8 mouse cellular contexts compared by ENCODE assay signal in the genomic region with DNA sequence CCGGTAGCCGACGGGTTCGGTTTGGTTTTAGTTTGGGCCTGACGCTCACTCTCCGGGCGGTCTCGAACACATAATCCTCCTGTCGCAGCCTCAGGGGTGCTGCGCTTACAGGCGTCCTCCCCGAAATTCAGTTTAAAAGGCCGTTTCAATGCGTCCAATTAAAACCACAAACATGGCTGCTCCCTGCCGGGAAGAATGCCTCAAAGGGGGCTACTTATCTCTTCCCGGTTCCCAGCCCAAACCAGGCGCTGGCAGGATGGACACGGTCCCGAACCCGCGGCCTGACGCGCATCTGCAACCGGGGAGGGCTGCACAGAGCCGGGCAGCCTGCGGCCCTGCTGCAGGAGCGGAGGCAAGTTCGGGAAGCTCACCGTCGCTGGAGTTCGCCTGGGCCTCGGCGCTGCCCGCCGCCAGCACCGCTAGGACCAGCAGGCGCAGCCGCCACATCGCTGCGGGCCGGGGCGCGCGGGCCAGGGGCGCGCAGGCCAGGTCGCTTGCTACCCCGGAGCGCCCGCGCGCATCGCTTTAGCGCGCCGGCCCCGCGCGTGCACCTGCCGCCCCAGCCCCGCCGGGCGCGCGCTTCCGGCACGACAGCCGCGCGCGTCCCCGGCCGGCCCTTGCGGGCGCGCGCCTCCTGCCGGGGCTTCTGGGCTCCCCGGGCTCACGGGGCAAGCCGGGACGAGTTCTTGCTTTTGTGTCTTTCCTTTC. TPM values are rescaled to one million over a fixed set of nuclear protein-coding genes. Genes with fewer than 3 reads are reported as not detected.
DNase-seq lines count a peak whose midpoint lies in the region; ATAC-seq and TF ChIP-seq lines count a peak whose summit lies in the region.

No protein-coding gene starts in this region.

- no peak for TF ChIP-seq CTCF in bone marrow macrophage, adult 2 months (IDR thresholded peaks at IDR 0.05; ENCODE audit: low read depth, low read length)
- 0 out of 2 replicates have a peak, but pooled peaks have one; percentile 3 for TF ChIP-seq CTCF in liver, adult 2 months (IDR thresholded peaks at IDR 0.05; ENCODE audit: low read depth, low read length)

- H3K27me3 ChIP-seq in heart, embryonic 11.5 days (ENCODE audit: control insufficient read depth, insufficient read depth, low read length), result no peaks in the 10 kb centered on the region
- H3K27me3 ChIP-seq in kidney, embryonic 14.5 days (ENCODE audit: control insufficient read depth, insufficient read depth, low read length), result no peaks in the 10 kb centered on the region
- H3K27me3 ChIP-seq in liver, adult 2 months (ENCODE audit: control insufficient read depth, insufficient read depth, low read length), result no peaks in the 10 kb centered on the region

- peak overlapping the region; percentile 61 for H3K4me3 ChIP-seq in bone marrow macrophage, adult 2 months (ENCODE audit: insufficient read depth, low read length)
- peak overlapping the region; percentile 58 for H3K4me3 ChIP-seq in heart, embryonic 11.5 days (ENCODE audit: low read depth, low read length)
- peak overlapping the region; percentile 80 for H3K4me3 ChIP-seq in kidney, embryonic 14.5 days (ENCODE audit: low read length)
- H3K4me3 ChIP-seq in liver, adult 2 months (ENCODE audit: insufficient read depth, low read depth, low read length), result peak overlapping the region; percentile 70

- H3K4me2 ChIP-seq in heart, embryonic 11.5 days, result peak overlapping the region; percentile 78
- H3K4me2 ChIP-seq in kidney, embryonic 14.5 days (replicated peaks; ENCODE audit: low read depth, low read length), result peak overlapping the region; percentile 70

- DNase-seq in B cell, adult 2 months, result peak; percentile 73 to 81
- DNase-seq in liver, adult 2 months (ENCODE audit: extremely low read depth, low read depth, low spot score), result peak; percentile 37
- DNase-seq in spleen, postnatal 14 days (ENCODE audit: low spot score in 2 of 2), result peak; percentile 65 to 67

- under 1% methylated on average over 81 of the region's 82 CpGs for WGBS in heart, embryonic 11.5 days (ENCODE audit: insufficient replicate concordance)
- WGBS in kidney, embryonic 14.5 days, result 1% methylated on average over 59 of the region's 82 CpGs
- WGBS in liver, adult 2 months, result under 1% methylated on average over 82 of the region's 82 CpGs

- H3K27ac ChIP-seq in bone marrow macrophage, adult 2 months (ENCODE audit: insufficient read depth, low read depth, low read length), result peak overlapping the region; percentile 62
- H3K27ac ChIP-seq in heart, embryonic 11.5 days (ENCODE audit: low read depth, low read length), result peak overlapping the region; percentile 79
- H3K27ac ChIP-seq in kidney, embryonic 14.5 days (ENCODE audit: low read depth, low read length), result peak overlapping the region; percentile 76
- peak overlapping the region; percentile 79 for H3K27ac ChIP-seq in liver, adult 2 months (replicated peaks; ENCODE audit: insufficient read depth, low read depth, low read length)

- peak; percentile 55; the same call in 1 of the 2 replicates for TF ChIP-seq POLR2A in bone marrow macrophage, adult 2 months (IDR thresholded peaks at IDR 0.05; ENCODE audit: borderline replicate concordance, low read depth, low read length)
- TF ChIP-seq POLR2A in liver, adult 2 months (IDR thresholded peaks at IDR 0.05; ENCODE audit: extremely low read depth, insufficient read depth, low read length), result 0 out of 2 replicates have a peak, but pooled peaks have one; percentile 34

- no peaks in the 10 kb centered on the region for H3K36me3 ChIP-seq in heart, embryonic 11.5 days (ENCODE audit: control insufficient read depth, insufficient read depth, low read length)
- no peaks in the 10 kb centered on the region for H3K36me3 ChIP-seq in kidney, embryonic 14.5 days (ENCODE audit: control insufficient read depth, insufficient read depth, low read length)
- H3K36me3 ChIP-seq in liver, adult 2 months (ENCODE audit: control insufficient read depth, insufficient read depth, low read length), result no peaks in the 10 kb centered on the region

- no peaks in the 10 kb centered on the region for H3K9me3 ChIP-seq in heart, embryonic 11.5 days (replicated peaks; ENCODE audit: control insufficient read depth, low read length)
- H3K9me3 ChIP-seq in kidney, embryonic 14.5 days (ENCODE audit: control insufficient read depth, low read length), result no peaks in the 10 kb centered on the region

- ATAC-seq in erythroblast, adult 5-6 weeks (replicated peaks; ENCODE audit: low FRiP score, poor library complexity, severe bottlenecking), result peak; percentile 20; the same call in 1 of the 2 replicates
- peak; percentile 82 for ATAC-seq in heart, embryonic 11.5 days (replicated peaks; ENCODE audit: insufficient number of reproducible peaks, low FRiP score, low TSS enrichment)
- ATAC-seq in kidney, embryonic 14.5 days (ENCODE audit: low FRiP score, low TSS enrichment), result peak; percentile 95
- peak; percentile 38; the same call in 1 of the 2 replicates for ATAC-seq in monocyte, adult 5-6 weeks (replicated peaks; ENCODE audit: insufficient number of reproducible peaks, low FRiP score, low TSS enrichment, poor library complexity, severe bottlenecking)

- H3K9ac ChIP-seq in heart, embryonic 11.5 days (ENCODE audit: low read depth, low read length), result peak overlapping the region; percentile 78
- peak overlapping the region; percentile 88 for H3K9ac ChIP-seq in kidney, embryonic 14.5 days (ENCODE audit: low read depth, low read length)
- peak overlapping the region; percentile 86 for H3K9ac ChIP-seq in liver, adult 2 months (ENCODE audit: low read depth, low read length)

- peaks cover 37% of the 10 kb centered on the region for H3K4me1 ChIP-seq in bone marrow macrophage, adult 2 months (ENCODE audit: control insufficient read depth, insufficient read depth, low read length)
- peaks cover 21% of the 10 kb centered on the region for H3K4me1 ChIP-seq in heart, embryonic 11.5 days (ENCODE audit: control insufficient read depth, insufficient read depth, low read length)
- H3K4me1 ChIP-seq in kidney, embryonic 14.5 days (ENCODE audit: control insufficient read depth, insufficient read depth, low read length), result peaks cover 16% of the 10 kb centered on the region
- peaks cover 22% of the 10 kb centered on the region for H3K4me1 ChIP-seq in liver, adult 2 months (ENCODE audit: control insufficient read depth, insufficient read depth, low read length)

- peaks cover 3% of the 10 kb centered on the region; the same call in 1 of the 2 replicates for H3K79me2 ChIP-seq in liver, adult 2 months (ENCODE audit: control insufficient read depth, insufficient read depth, low read length)

RNA-seq across cellular contexts. Expression of a gene that starts 8.2 kb away (rescaled TPM):
- polyA plus RNA-seq in bone marrow macrophage, adult 2 months (2012; ENCODE audit: insufficient read depth, insufficient read length, missing spikeins), result 39.7 and 54.2 TPM in 2 replicates
- 59.4 and 67.9 TPM in 2 replicates for total RNA-seq in erythroblast, adult 5-6 weeks (2015; ENCODE audit: low replicate concordance)
- total RNA-seq in erythroblast, adult 5-6 weeks (2017; ENCODE audit: low replicate concordance), result 55.9 and 96.7 TPM in 2 replicates
- 129 and 133 TPM in 2 replicates for polyA plus RNA-seq in heart, embryonic 11.5 days (2014; fragmentation: Nextera tagmentation; extraction: Ambion mirVana)
- polyA plus RNA-seq in kidney, embryonic 14.5 days (2014; fragmentation: Nextera tagmentation; extraction: Ambion mirVana), result 143 and 185 TPM in 2 replicates
- total RNA-seq in liver, adult 2 months (2014; rRNA removed), result 42.9 and 56.4 TPM in 2 replicates
- polyA plus RNA-seq in liver, adult 2 months (2012; rRNA removed), result 20.9 and 35.0 TPM in 2 replicates
- total RNA-seq in monocyte, adult 5-6 weeks (2017), result 67.9 to 97.9 TPM (median 85.9 TPM) in 3 replicates

RNA-seq across cellular contexts. Expression of a gene that starts 8.5 kb away (rescaled TPM):
- polyA plus RNA-seq in bone marrow macrophage, adult 2 months (2012; ENCODE audit: insufficient read depth, insufficient read length, missing spikeins), result 16.3 and 17.0 TPM in 2 replicates
- 18.6 and 27.8 TPM in 2 replicates for total RNA-seq in erythroblast, adult 5-6 weeks (2015; ENCODE audit: low replicate concordance)
- 33.0 TPM in 2 replicates for total RNA-seq in erythroblast, adult 5-6 weeks (2017; ENCODE audit: low replicate concordance)
- 39.9 and 48.3 TPM in 2 replicates for polyA plus RNA-seq in heart, embryonic 11.5 days (2014; fragmentation: Nextera tagmentation; extraction: Ambion mirVana)
- polyA plus RNA-seq in kidney, embryonic 14.5 days (2014; fragmentation: Nextera tagmentation; extraction: Ambion mirVana), result 20.3 and 37.4 TPM in 2 replicates
- total RNA-seq in liver, adult 2 months (2014; rRNA removed), result 48.5 and 54.2 TPM in 2 replicates
- 21.8 and 26.2 TPM in 2 replicates for polyA plus RNA-seq in liver, adult 2 months (2012; rRNA removed)
- 20.2 to 24.6 TPM (median 21.3 TPM) in 3 replicates for total RNA-seq in monocyte, adult 5-6 weeks (2017)

RNA-seq across cellular contexts. Expression of a gene that starts 56.5 kb away (rescaled TPM):
- polyA plus RNA-seq in bone marrow macrophage, adult 2 months (2012; ENCODE audit: insufficient read depth, insufficient read length, missing spikeins), result 35.1 and 36.9 TPM in 2 replicates
- 82.4 and 93.6 TPM in 2 replicates for total RNA-seq in erythroblast, adult 5-6 weeks (2015; ENCODE audit: low replicate concordance)
- 130 and 134 TPM in 2 replicates for total RNA-seq in erythroblast, adult 5-6 weeks (2017; ENCODE audit: low replicate concordance)
- polyA plus RNA-seq in heart, embryonic 11.5 days (2014; fragmentation: Nextera tagmentation; extraction: Ambion mirVana), result 51.8 and 56.3 TPM in 2 replicates
- 58.3 and 73.9 TPM in 2 replicates for polyA plus RNA-seq in kidney, embryonic 14.5 days (2014; fragmentation: Nextera tagmentation; extraction: Ambion mirVana)
- 23.0 and 26.2 TPM in 2 replicates for total RNA-seq in liver, adult 2 months (2014; rRNA removed)
- 5.6 TPM in 2 replicates for polyA plus RNA-seq in liver, adult 2 months (2012; rRNA removed)
- 76.1 to 116 TPM (median 113 TPM) in 3 replicates for total RNA-seq in monocyte, adult 5-6 weeks (2017)

RNA-seq across cellular contexts. Expression of a gene that starts 57.2 kb away (rescaled TPM):
- polyA plus RNA-seq in bone marrow macrophage, adult 2 months (2012; ENCODE audit: insufficient read depth, insufficient read length, missing spikeins), result 135 and 136 TPM in 2 replicates
- total RNA-seq in erythroblast, adult 5-6 weeks (2015; ENCODE audit: low replicate concordance), result 137 and 183 TPM in 2 replicates
- total RNA-seq in erythroblast, adult 5-6 weeks (2017; ENCODE audit: low replicate concordance), result 193 and 249 TPM in 2 replicates
- 92.8 and 93.4 TPM in 2 replicates for polyA plus RNA-seq in heart, embryonic 11.5 days (2014; fragmentation: Nextera tagmentation; extraction: Ambion mirVana)
- 83.1 and 100 TPM in 2 replicates for polyA plus RNA-seq in kidney, embryonic 14.5 days (2014; fragmentation: Nextera tagmentation; extraction: Ambion mirVana)
- 38.3 and 46.0 TPM in 2 replicates for total RNA-seq in liver, adult 2 months (2014; rRNA removed)
- polyA plus RNA-seq in liver, adult 2 months (2012; rRNA removed), result 30.9 and 33.5 TPM in 2 replicates
- 234 to 259 TPM (median 240 TPM) in 3 replicates for total RNA-seq in monocyte, adult 5-6 weeks (2017)

Comparison
In these comparisons a context has a peak if more than half of its experiments do, and no peak if none do; other contexts are left out.
1. Peak in every context shown above with its lines: DNase-seq, ATAC-seq, H3K4me3 ChIP-seq and H3K27ac ChIP-seq.
2. ATAC-seq: peak in every context shown above with its lines; median percentile 95 in kidney, embryonic 14.5 days; 82 in heart, embryonic 11.5 days; 38 in monocyte, adult 5-6 weeks; 20 in erythroblast, adult 5-6 weeks.